In genomic region chr8:77046217-77046616, GRCm38 (mm10) we compare ENCODE assay signal across 18 mouse cellular contexts.
DNase-seq lines count a peak whose midpoint lies in the region; ATAC-seq and TF ChIP-seq lines count a peak whose summit lies in the region.
"Had no signal": no experiment of that assay in that cellular context is flagged by ENCODE, and none has a peak within 500 bp of the region (broad histone marks: within the 10 kb centered on the region; RNA-seq: fewer than 3 reads in every experiment).

No protein-coding gene starts in this region.

- TF ChIP-seq POLR2A in liver, adult 2 months (IDR thresholded peaks at IDR 0.05; ENCODE audit: extremely low read depth, insufficient read depth, low read length) = no peak

- DNase-seq in frontal cortex, postnatal 25 days (ENCODE audit: low spot score in 2 of 2) = no peak
- DNase-seq in liver, adult 2 months (ENCODE audit: extremely low read depth, low read depth, low spot score) = peak; percentile 76
- peak; percentile 30 for DNase-seq in cerebellum, adult 9-10 months
- peak; percentile 5 to 11 for DNase-seq in cerebellum, postnatal 10 days
- no peak for DNase-seq in retina, embryonic 14.5 days (ENCODE audit: low spot score)
- no peak for DNase-seq in adrenal gland, postnatal 25 days
- DNase-seq: adrenal gland, adult 8-10 months; gastrocnemius, postnatal 14 days; heart, adult 2 months; heart, postnatal 14 days had no signal

- H3K27ac ChIP-seq in liver, adult 2 months (replicated peaks; ENCODE audit: insufficient read depth, low read depth, low read length) = peak overlapping the region; percentile 50
- H3K27ac ChIP-seq in liver, embryonic 12.5 days = no peak overlapping the region
- H3K27ac ChIP-seq: forebrain, embryonic 10.5 days; heart, embryonic 15.5 days; hindbrain, embryonic 13.5 days; hindbrain, postnatal 0 days had no signal

- peak; percentile 91 for ATAC-seq in frontal cortex, adult (ENCODE audit: low TSS enrichment)
- ATAC-seq in liver, embryonic 12.5 days = no peak
- ATAC-seq: forebrain, embryonic 14.5 days; hindbrain, postnatal 0 days had no signal

- no peak for TF ChIP-seq CTCF in liver, adult 2 months (IDR thresholded peaks at IDR 0.05; ENCODE audit: low read depth, low read length)

- H3K79me2 ChIP-seq in liver, adult 2 months (ENCODE audit: control insufficient read depth, insufficient read depth, low read length) = peaks cover 6% of the 10 kb centered on the region; the same call in 1 of the 2 replicates

- 32% methylated on average over 5 of the region's 5 CpGs for WGBS in liver, adult 2 months
- WGBS in liver, embryonic 12.5 days (ENCODE audit: insufficient replicate concordance) = 87% methylated on average over 5 of the region's 5 CpGs

- H3K27me3 ChIP-seq in liver, adult 2 months (ENCODE audit: control insufficient read depth, insufficient read depth, low read length) = no peaks in the 10 kb centered on the region
- H3K27me3 ChIP-seq in liver, embryonic 12.5 days (replicated peaks) = no peaks in the 10 kb centered on the region
- H3K27me3 ChIP-seq: heart, embryonic 15.5 days; hindbrain, embryonic 13.5 days had no signal

- H3K4me1 ChIP-seq in liver, adult 2 months (ENCODE audit: control insufficient read depth, insufficient read depth, low read length) = peaks cover 21% of the 10 kb centered on the region
- peaks cover 25% of the 10 kb centered on the region for H3K4me1 ChIP-seq in liver, embryonic 12.5 days
- H3K4me1 ChIP-seq: forebrain, embryonic 10.5 days; heart, embryonic 15.5 days; hindbrain, embryonic 13.5 days had no signal

- no peaks in the 10 kb centered on the region for H3K36me3 ChIP-seq in liver, adult 2 months (ENCODE audit: control insufficient read depth, insufficient read depth, low read length)
- H3K36me3 ChIP-seq in liver, embryonic 12.5 days = no peaks in the 10 kb centered on the region
- H3K36me3 ChIP-seq: forebrain, embryonic 10.5 days; heart, embryonic 15.5 days; hindbrain, embryonic 13.5 days had no signal

- H3K4me2 ChIP-seq in liver, embryonic 12.5 days = no peak overlapping the region
- H3K4me2 ChIP-seq: heart, embryonic 11.5 days; heart, embryonic 15.5 days; hindbrain, embryonic 13.5 days had no signal

- no peak overlapping the region for H3K9ac ChIP-seq in liver, adult 2 months (ENCODE audit: low read depth, low read length)
- no peak overlapping the region for H3K9ac ChIP-seq in liver, embryonic 12.5 days
- H3K9ac ChIP-seq: heart, embryonic 15.5 days; hindbrain, embryonic 13.5 days had no signal

- no peak overlapping the region for H3K4me3 ChIP-seq in liver, adult 2 months (ENCODE audit: insufficient read depth, low read depth, low read length)
- no peak overlapping the region for H3K4me3 ChIP-seq in liver, embryonic 12.5 days
- H3K4me3 ChIP-seq: forebrain, embryonic 10.5 days; heart, adult 2 months; heart, embryonic 15.5 days; hindbrain, embryonic 13.5 days had no signal

- no peaks in the 10 kb centered on the region for H3K9me3 ChIP-seq in liver, embryonic 12.5 days (replicated peaks)
- H3K9me3 ChIP-seq: forebrain, embryonic 10.5 days; heart, embryonic 15.5 days; hindbrain, embryonic 13.5 days had no signal

Comparison
In these comparisons a context has a peak if more than half of its experiments do, and no peak if none do; other contexts are left out.
1. DNase-seq: peak in liver, adult 2 months (single experiment), cerebellum, adult 9-10 months (single experiment) and cerebellum, postnatal 10 days (2 of 2); none in frontal cortex, postnatal 25 days (0 of 2), retina, embryonic 14.5 days (single experiment) and adrenal gland, postnatal 25 days (single experiment).